Mouse (Mus musculus) liver, embryonic 14.5 days (tissue): ENCODE results near the gene Zfr.

ENCODE experiments used
- CTCF ChIP-seq: IDR thresholded peaks from 2 replicates; pipeline ENCODE4 v1.5.1; 2016; ENCODE audit warnings: antibody characterized with exemption, low read depth, control low read depth
- EP300 ChIP-seq: IDR thresholded peaks from 2 replicates; pipeline ENCODE4 v1.6.1; 2016; ENCODE audit warnings: antibody characterized with exemption, low read depth

DNA sequence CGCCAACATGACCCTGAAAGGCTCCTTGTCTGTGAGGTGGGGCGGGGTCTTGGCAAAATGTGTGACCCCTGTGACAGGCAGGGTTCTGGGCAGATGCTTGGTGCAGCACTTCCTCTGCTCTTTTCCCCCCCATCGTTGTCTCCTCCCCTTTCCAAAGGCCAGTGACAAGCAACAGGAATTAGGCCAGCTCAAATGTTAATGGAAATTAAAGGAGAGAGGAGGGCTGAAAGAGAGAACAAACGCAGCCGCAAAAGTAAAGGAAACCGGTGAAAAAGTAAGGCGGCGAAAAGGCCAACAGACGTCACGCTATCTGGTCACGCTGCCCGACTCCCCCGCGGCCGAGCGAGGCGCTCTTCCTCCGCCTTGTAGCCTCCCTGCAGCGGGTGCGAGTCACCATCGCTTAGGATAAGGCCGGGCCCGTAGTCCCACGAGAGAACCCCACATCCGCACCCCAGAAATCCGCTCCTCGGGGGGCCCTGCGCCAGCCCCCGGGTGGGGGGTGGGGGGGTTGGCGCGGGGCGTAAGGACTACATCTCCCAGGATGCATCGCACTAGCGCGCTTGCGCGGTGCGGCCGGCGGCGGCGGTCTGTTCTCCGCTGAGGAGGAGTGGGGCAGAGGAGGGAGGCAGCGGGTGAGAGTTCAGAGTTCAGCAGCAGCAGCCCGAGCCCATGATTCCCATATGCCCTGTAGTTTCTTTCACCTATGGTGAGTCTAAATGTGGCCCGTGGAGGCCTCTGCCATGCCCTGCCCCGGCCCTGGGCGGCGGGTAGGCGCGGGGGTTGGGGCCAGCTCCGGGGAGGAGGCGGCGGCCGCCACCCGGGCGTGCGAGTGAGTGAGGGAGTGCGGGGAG is at the start of gene Zfr:
- TF ChIP-seq CTCF (peak; percentile 74), EP300 (no peak)
